20 mouse cellular contexts compared by ENCODE assay signal in genomic region chr2:65694485-65694884, GRCm38 (mm10).
"Had no signal": no experiment of that assay in that cellular context is flagged by ENCODE, and none has a peak within 500 bp of the region (broad histone marks: within the 10 kb centered on the region; RNA-seq: fewer than 3 reads in every experiment).

No protein-coding gene starts in this region.

- H3K36me3 ChIP-seq: kidney, embryonic 15.5 days; midbrain, embryonic 12.5 days; neural tube, embryonic 12.5 days had no signal

- DNase-seq: kidney, postnatal 10 days; kidney, postnatal 36 days; layer of hippocampus, postnatal 36 days; liver, postnatal 0 days; lung, embryonic 14.5 days; right cerebral cortex, adult 18-20 months; right cerebral cortex, postnatal 14 days; right cerebral cortex, postnatal 4 days; thymus, postnatal 25 days had no signal

- H3K4me3 ChIP-seq: kidney, embryonic 15.5 days; left cerebral cortex, adult 2 months; midbrain, embryonic 12.5 days; midbrain, embryonic 15.5 days; neural tube, embryonic 12.5 days; neural tube, embryonic 15.5 days had no signal

- H3K9ac ChIP-seq: kidney, embryonic 15.5 days; liver, embryonic 14.5 days; liver, postnatal 0 days; lung, embryonic 14.5 days; midbrain, embryonic 12.5 days; midbrain, embryonic 15.5 days; neural tube, embryonic 12.5 days; neural tube, embryonic 15.5 days had no signal

- H3K4me2 ChIP-seq: kidney, embryonic 15.5 days; liver, embryonic 11.5 days; lung, embryonic 14.5 days; midbrain, embryonic 12.5 days; midbrain, embryonic 15.5 days; neural tube, embryonic 12.5 days; neural tube, embryonic 15.5 days had no signal

- H3K9me3 ChIP-seq: kidney, embryonic 15.5 days; midbrain, embryonic 12.5 days; midbrain, embryonic 15.5 days; neural tube, embryonic 12.5 days; neural tube, embryonic 15.5 days had no signal

- H3K27me3 ChIP-seq: kidney, embryonic 15.5 days; midbrain, embryonic 12.5 days; midbrain, embryonic 15.5 days; neural tube, embryonic 12.5 days; neural tube, embryonic 15.5 days had no signal

- ATAC-seq: liver, postnatal 0 days; lung, postnatal 0 days; midbrain, embryonic 15.5 days had no signal

- H3K4me1 ChIP-seq: kidney, embryonic 15.5 days; midbrain, embryonic 12.5 days; midbrain, embryonic 15.5 days; neural tube, embryonic 12.5 days; neural tube, embryonic 15.5 days had no signal

- H3K27ac ChIP-seq: kidney, embryonic 15.5 days; left cerebral cortex, adult 2 months; liver, embryonic 14.5 days; macrophage; midbrain, embryonic 12.5 days; midbrain, embryonic 15.5 days; neural tube, embryonic 12.5 days; neural tube, embryonic 15.5 days; stomach, postnatal 0 days had no signal
